Mouse (Mus musculus) liver, adult 2 months (tissue): Measurements from ENCODE around the gene Galnt18. TPM values are rescaled to one million over a fixed set of nuclear protein-coding genes. Genes with fewer than 3 reads are reported as not detected.
A peak's percentile ranks its signal among the peaks of the same experiment; 100 is the strongest.

ENCODE experiments used
- DNase-seq: peaks from one replicate; pipeline ENCODE4 v3.0.0-alpha.2; 2011; ENCODE audit warnings: low read depth, low spot score; ENCODE audit errors: extremely low read depth
- H3K27ac ChIP-seq: fragments of 200-500 bp; replicated peaks from 2 replicates; pipeline ENCODE4 v1.5.1; 2012; ENCODE audit warnings: low read depth, mild to moderate bottlenecking, control low read depth, inconsistent platforms, low read length; ENCODE audit not compliant: insufficient read depth
- H3K27me3 ChIP-seq: fragments of 200-500 bp; 2 replicates; pipeline ENCODE4 v1.6.1; 2012; ENCODE audit warnings: mild to moderate bottlenecking, moderate library complexity, low read length, inconsistent platforms; ENCODE audit not compliant: control insufficient read depth, insufficient read depth
- H3K36me3 ChIP-seq: fragments of 200-500 bp; 2 replicates; pipeline ENCODE4 v1.6.1; 2012; ENCODE audit warnings: low read length, inconsistent platforms; ENCODE audit not compliant: control insufficient read depth, insufficient read depth
- H3K4me1 ChIP-seq: fragments of 200-500 bp; 2 replicates; pipeline ENCODE4 v1.6.1; 2011; ENCODE audit warnings: low read length; ENCODE audit not compliant: control insufficient read depth, insufficient read depth
- H3K4me3 ChIP-seq: fragments of 200-500 bp; 2 replicates; pipeline ENCODE4 v1.5.1; 2011; ENCODE audit warnings: low read depth, mild to moderate bottlenecking, control low read depth, low read length, moderate library complexity; ENCODE audit not compliant: insufficient read depth
- H3K79me2 ChIP-seq: fragments of 200-500 bp; 2 replicates; pipeline ENCODE4 v1.6.1; 2012; ENCODE audit warnings: inconsistent platforms, mild to moderate bottlenecking, low read length, moderate library complexity; ENCODE audit not compliant: control insufficient read depth, insufficient read depth
- H3K9ac ChIP-seq: fragments of 200-500 bp; 2 replicates; pipeline ENCODE4 v1.6.1; 2012; ENCODE audit warnings: low read depth, mild to moderate bottlenecking, control low read depth, inconsistent platforms, low read length
- CTCF ChIP-seq: fragments of 200-500 bp; IDR thresholded peaks from 2 replicates; pipeline ENCODE4 v1.5.1; 2011; ENCODE audit warnings: low read depth, low read length, control low read depth
- POLR2A ChIP-seq: fragments of 200-500 bp; IDR thresholded peaks from 2 replicates; pipeline ENCODE4 v1.6.1; 2011; ENCODE audit warnings: low read length, control low read depth; ENCODE audit not compliant: insufficient read depth; ENCODE audit errors: extremely low read depth
- WGBS: fragments of 180-500 bp; shearing (Covaris S2); methylation state at CpG from one replicate; pipeline ENCODE4 v1.1.7; 2018; 5-methylcytosine and 5-hydroxymethylcytosine counted together
- polyA plus RNA-seq: library from polyadenylated mRNA; depleted of rRNA; stranded (reverse); fragments of >200 nt; gene quantifications from 2 replicates; pipeline ENCODE4 v1.2.3, GENCODE M21; 2012
- total RNA-seq: library from RNA; depleted of rRNA; stranded (reverse); fragments of >200 nt; gene quantifications from 2 replicates; pipeline ENCODE4 v1.2.3, GENCODE M21; 2014

The Galnt18 gene
- total and polyA plus RNA-seq, 2 experiments: 1.0 to 1.4 TPM

DNA sequence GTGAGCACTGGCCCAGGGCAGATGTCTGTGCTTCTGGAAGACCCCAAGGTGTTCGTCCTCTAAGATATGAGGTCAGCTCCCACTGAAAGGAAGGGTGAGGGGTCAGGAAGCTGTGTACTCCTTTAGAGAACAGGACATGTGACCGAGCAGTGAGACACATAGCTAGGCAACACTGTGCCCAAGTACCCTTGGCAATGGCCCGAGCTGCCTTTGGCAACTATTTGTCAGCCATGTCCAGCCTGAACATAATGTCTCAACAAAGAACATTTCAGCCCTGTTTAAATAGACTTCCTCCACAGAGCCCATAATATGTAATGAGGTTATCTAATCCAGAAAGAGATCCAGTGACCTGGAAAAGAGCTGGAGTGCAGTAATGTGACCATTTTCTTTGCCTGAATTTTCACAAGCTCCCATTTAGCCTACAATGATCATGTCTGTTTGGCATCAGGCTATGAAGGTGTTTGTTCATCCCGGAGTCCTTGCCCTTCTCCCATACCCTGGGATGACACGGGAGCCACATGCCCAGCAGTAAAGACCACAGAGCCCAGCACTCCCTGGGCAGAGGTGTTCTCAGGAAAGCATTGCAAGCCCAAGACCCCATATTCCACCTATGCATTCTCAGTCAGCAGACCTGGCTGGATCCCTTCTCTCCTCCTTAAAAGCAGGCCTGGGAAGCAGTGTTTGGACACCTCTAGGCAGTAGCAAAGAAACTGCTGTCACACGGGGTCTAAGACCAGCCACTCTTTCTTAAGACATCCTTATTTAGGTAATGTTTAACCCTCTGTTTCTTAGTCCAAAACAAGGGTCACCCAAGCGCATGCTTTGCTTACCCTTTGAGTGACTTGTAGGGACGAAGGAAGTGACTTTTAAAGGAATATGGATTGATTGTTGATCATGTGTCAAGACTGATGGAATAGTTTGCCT lies 49.2 kb downstream of the Galnt18 start:
- Histone ChIP-seq H3K4me3 (no peak overlapping the region), H3K9ac (no peak overlapping the region), H3K36me3 (no peaks in the 10 kb centered on the region), H3K4me1 (peaks cover 1% of the 10 kb centered on the region; the same call in 1 of the 2 replicates), H3K27ac (no peak overlapping the region), H3K79me2 (no peaks in the 10 kb centered on the region), H3K27me3 (no peaks in the 10 kb centered on the region)
- TF ChIP-seq CTCF: no peak
- TF ChIP-seq POLR2A: no peak
- no peak for DNase-seq
- WGBS: 83% methylated on average over 8 of the region's 8 CpGs

DNA sequence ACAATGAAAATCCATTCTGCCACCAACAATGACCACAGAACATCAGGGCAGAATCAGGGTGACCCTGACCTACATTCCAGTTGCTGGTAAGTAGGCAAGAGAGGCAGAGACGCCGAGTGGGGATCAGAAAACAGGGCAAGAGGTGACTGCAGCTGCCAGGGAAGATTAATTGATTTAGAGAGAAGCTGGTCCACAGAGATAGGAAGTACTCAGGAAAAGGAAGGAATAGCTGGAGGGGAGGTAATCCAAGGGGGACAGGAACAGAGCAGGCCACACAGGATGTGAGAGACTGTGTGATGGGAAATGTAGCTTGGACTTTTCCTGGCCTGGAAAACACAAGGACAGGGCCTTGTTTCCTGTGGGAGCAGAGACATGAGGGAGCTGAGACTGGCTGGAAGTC lies 52.8 kb downstream of the Galnt18 start:
- no peaks in the 10 kb centered on the region for H3K79me2 ChIP-seq
- H3K9ac ChIP-seq: no peak overlapping the region
- H3K4me3 ChIP-seq: no peak overlapping the region
- peaks cover 3% of the 10 kb centered on the region; the same call in 1 of the 2 replicates for H3K4me1 ChIP-seq
- 54% methylated on average over 2 of the region's 2 CpGs for WGBS
- no peaks in the 10 kb centered on the region for H3K27me3 ChIP-seq
- TF ChIP-seq CTCF (no peak), POLR2A (no peak)
- peak; percentile 14 for DNase-seq
- H3K27ac ChIP-seq: no peak overlapping the region
- H3K36me3 ChIP-seq: no peaks in the 10 kb centered on the region

DNA sequence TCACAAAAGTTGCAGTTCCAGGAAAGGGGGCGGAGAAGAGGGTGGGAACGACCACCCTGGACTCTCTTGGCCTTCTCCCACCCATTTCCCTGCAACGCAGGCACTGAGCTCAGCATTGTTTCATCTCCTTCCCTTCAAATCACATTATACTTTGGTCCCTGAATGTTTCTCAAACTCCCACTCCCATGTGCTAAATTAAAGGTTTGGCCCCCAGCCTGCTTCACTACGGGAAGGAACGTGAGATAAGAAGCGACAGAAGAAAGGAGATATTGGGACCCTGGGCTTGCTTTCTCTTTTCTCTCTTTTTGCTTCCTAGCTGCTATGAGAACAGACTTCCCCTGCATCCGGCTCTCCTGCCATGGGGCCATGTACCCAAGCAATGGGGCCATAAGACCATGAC lies 55.0 kb downstream of the Galnt18 start:
- Histone ChIP-seq H3K4me1 (peaks cover 3% of the 10 kb centered on the region; the same call in 1 of the 2 replicates), H3K27me3 (no peaks in the 10 kb centered on the region), H3K4me3 (no peak overlapping the region), H3K27ac (no peak overlapping the region), H3K79me2 (no peaks in the 10 kb centered on the region), H3K9ac (no peak overlapping the region), H3K36me3 (no peaks in the 10 kb centered on the region)
- DNase-seq: no peak
- 77% methylated on average over 7 of the region's 7 CpGs for WGBS
- TF ChIP-seq CTCF: no peak
- TF ChIP-seq POLR2A: no peak

DNA sequence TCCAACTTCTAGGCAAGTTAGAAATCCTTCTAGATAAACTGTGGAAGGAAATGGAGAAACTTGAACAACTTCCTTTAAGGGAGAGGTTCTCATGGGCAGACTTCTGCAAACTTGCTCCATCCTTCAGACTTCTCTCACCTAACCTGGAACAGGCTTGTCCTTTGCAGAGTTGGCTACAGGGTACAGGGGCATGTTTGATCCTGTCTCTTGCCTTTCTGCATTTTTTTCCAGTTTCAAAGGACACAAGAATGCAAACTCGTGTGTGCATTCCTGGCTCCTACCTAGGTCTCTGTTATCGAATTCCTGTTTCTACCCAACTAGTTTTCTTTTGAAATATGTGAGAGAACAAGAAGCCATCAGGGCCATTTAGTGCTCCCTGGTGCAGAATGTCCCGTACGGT lies 55.8 kb downstream of the Galnt18 start:
- WGBS: 65% methylated on average over 4 of the region's 4 CpGs
- no peak for DNase-seq
- Histone ChIP-seq H3K4me1 (peaks cover 3% of the 10 kb centered on the region; the same call in 1 of the 2 replicates), H3K4me3 (no peak overlapping the region), H3K27me3 (no peaks in the 10 kb centered on the region), H3K79me2 (no peaks in the 10 kb centered on the region), H3K36me3 (no peaks in the 10 kb centered on the region), H3K27ac (no peak overlapping the region), H3K9ac (no peak overlapping the region)
- TF ChIP-seq POLR2A (no peak), CTCF (no peak)

DNA sequence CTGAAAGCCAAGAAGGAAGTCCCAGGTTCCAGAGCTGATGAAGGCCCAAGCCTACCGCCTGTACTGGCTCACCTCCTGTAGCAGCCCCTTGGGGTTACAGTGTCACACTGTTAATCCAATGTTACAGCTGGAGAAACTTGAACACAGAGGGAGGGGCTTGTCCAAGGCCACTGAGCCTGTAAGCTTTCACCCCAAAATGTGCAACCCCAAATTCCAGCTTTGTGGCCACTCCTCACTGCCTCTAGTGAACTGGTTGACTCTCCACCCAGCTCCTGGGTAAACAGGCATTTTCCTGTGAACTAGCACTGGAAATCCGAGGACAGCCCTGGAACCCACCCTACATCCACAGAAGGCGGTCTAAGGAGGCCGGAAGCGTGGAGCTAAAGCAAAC lies 58.5 kb downstream of the Galnt18 start:
- H3K27ac ChIP-seq: no peak overlapping the region
- TF ChIP-seq POLR2A (no peak), CTCF (no peak)
- H3K9ac ChIP-seq: no peak overlapping the region
- no peaks in the 10 kb centered on the region for H3K27me3 ChIP-seq
- 88% methylated on average over 5 of the region's 5 CpGs for WGBS
- H3K79me2 ChIP-seq: no peaks in the 10 kb centered on the region
- 0 out of 2 replicates have a peak, but pooled peaks cover 1% of the 10 kb centered on the region for H3K4me1 ChIP-seq
- H3K36me3 ChIP-seq: no peaks in the 10 kb centered on the region
- H3K4me3 ChIP-seq: no peak overlapping the region
- DNase-seq: no peak
